Comparison of ENCODE assay signal across 10 mouse cellular contexts in genomic region chr11:100352076-100352857, GRCm38 (mm10). TPM values are rescaled to one million over a fixed set of nuclear protein-coding genes. Genes with fewer than 3 reads are reported as not detected.
DNase-seq lines count a peak whose midpoint lies in the region; ATAC-seq and TF ChIP-seq lines count a peak whose summit lies in the region.
"Had no signal": no experiment of that assay in that cellular context is flagged by ENCODE, and none has a peak within 500 bp of the region (broad histone marks: within the 10 kb centered on the region; RNA-seq: fewer than 3 reads in every experiment).

No protein-coding gene starts in this region.

- no peak overlapping the region for H3K4me3 ChIP-seq in forebrain, embryonic 15.5 days
- H3K4me3 ChIP-seq in forebrain, embryonic 10.5 days = no peak overlapping the region
- no peak overlapping the region for H3K4me3 ChIP-seq in lung, adult 2 months (replicated peaks; ENCODE audit: extremely low read depth, low read depth, low read length)
- H3K4me3 ChIP-seq: myocyte had no signal

- DNase-seq in forebrain, embryonic 10.5 days (ENCODE audit: extremely low spot score, low spot score) = no peak
- DNase-seq in lung, adult 2 months = no peak
- DNase-seq in lung, postnatal 14 days = no peak
- DNase-seq in cerebellum, adult 9-11 months = peak; percentile 49
- peak; percentile 38 to 63 for DNase-seq in kidney, postnatal 25 days
- no peak for DNase-seq in urinary bladder, adult 18-20 months (ENCODE audit: low spot score in 2 of 2)
- no peak for DNase-seq in yolk sac, embryonic 10.5 days (ENCODE audit: low spot score)

- H3K9ac ChIP-seq in forebrain, embryonic 15.5 days (replicated peaks) = no peak overlapping the region

- TF ChIP-seq POLR2A in lung, adult 2 months (IDR thresholded peaks at IDR 0.05; ENCODE audit: borderline replicate concordance, extremely low read depth, low read depth, low read length) = no peak

- no peak for ATAC-seq in forebrain, embryonic 15.5 days (replicated peaks)
- ATAC-seq: Patski had no signal

- peak; percentile 48 for TF ChIP-seq CTCF in lung, adult 2 months (IDR thresholded peaks at IDR 0.05; ENCODE audit: insufficient read depth, low read length)

- H3K4me2 ChIP-seq in forebrain, embryonic 15.5 days (replicated peaks) = no peak overlapping the region

- peaks cover 16% of the 10 kb centered on the region for H3K4me1 ChIP-seq in forebrain, embryonic 15.5 days
- H3K4me1 ChIP-seq in forebrain, embryonic 10.5 days = peaks cover 33% of the 10 kb centered on the region
- H3K4me1 ChIP-seq in lung, adult 2 months (ENCODE audit: control insufficient read depth, insufficient read depth, low read length) = no peaks in the 10 kb centered on the region

- H3K27me3 ChIP-seq in forebrain, embryonic 15.5 days = no peaks in the 10 kb centered on the region; the same call in 1 of the 2 replicates
- peaks cover 49% of the 10 kb centered on the region for H3K27me3 ChIP-seq in forebrain, embryonic 10.5 days (ENCODE audit: poor library complexity, severe bottlenecking)
- H3K27me3 ChIP-seq: Patski had no signal

- no peaks in the 10 kb centered on the region for H3K9me3 ChIP-seq in forebrain, embryonic 15.5 days
- no peaks in the 10 kb centered on the region for H3K9me3 ChIP-seq in forebrain, embryonic 10.5 days

- WGBS in forebrain, embryonic 15.5 days = 44% methylated on average over 10 of the region's 10 CpGs
- 43% methylated on average over 10 of the region's 10 CpGs for WGBS in forebrain, embryonic 10.5 days
- 37% methylated on average over 10 of the region's 10 CpGs for WGBS in lung, adult 2 months

- 0 out of 2 replicates have a peak overlapping the region, but pooled peaks have one; percentile 8 for H3K27ac ChIP-seq in forebrain, embryonic 15.5 days (replicated peaks)
- no peak overlapping the region for H3K27ac ChIP-seq in forebrain, embryonic 10.5 days

- H3K36me3 ChIP-seq in forebrain, embryonic 15.5 days = no peaks in the 10 kb centered on the region; the same call in 1 of the 2 replicates
- H3K36me3 ChIP-seq in forebrain, embryonic 10.5 days (replicated peaks) = peaks cover 60% of the 10 kb centered on the region

RNA-seq across cellular contexts. Expression of gene Hap1, which starts 3.7 kb away (rescaled TPM):
- 94.7 and 128 TPM in 2 replicates for polyA plus RNA-seq in forebrain, embryonic 15.5 days (2015; fragmentation: Nextera tagmentation; extraction: Ambion mirVana)
- polyA plus RNA-seq in forebrain, embryonic 10.5 days (2016; fragmentation: Nextera tagmentation; extraction: Ambion mirVana) = 46.7 and 47.5 TPM in 2 replicates
- 9.3 and 14.3 TPM in 2 replicates for polyA plus RNA-seq in lung, adult 2 months (2012; rRNA removed)

RNA-seq across cellular contexts. Expression of gene Gast, which starts 18.1 kb away (rescaled TPM):
- polyA plus RNA-seq in forebrain, embryonic 15.5 days (2015; fragmentation: Nextera tagmentation; extraction: Ambion mirVana) = 0.57 and 0.78 TPM in 2 replicates
- polyA plus RNA-seq in forebrain, embryonic 10.5 days (2016; fragmentation: Nextera tagmentation; extraction: Ambion mirVana) = not detected in 2 replicates
- not detected in 2 replicates for polyA plus RNA-seq in lung, adult 2 months (2012; rRNA removed)
- polyA plus RNA-seq: myocyte, Patski had no signal

RNA-seq across cellular contexts. Expression of gene Eif1, which starts 32.6 kb away (rescaled TPM):
- polyA plus RNA-seq in forebrain, embryonic 15.5 days (2015; fragmentation: Nextera tagmentation; extraction: Ambion mirVana) = 1,252 and 1,271 TPM in 2 replicates
- polyA plus RNA-seq in forebrain, embryonic 10.5 days (2016; fragmentation: Nextera tagmentation; extraction: Ambion mirVana) = 1,690 and 1,733 TPM in 2 replicates
- polyA plus RNA-seq in lung, adult 2 months (2012; rRNA removed) = 125 and 131 TPM in 2 replicates

RNA-seq across cellular contexts. Expression of gene Jup, which starts 45.3 kb away (rescaled TPM):
- polyA plus RNA-seq in forebrain, embryonic 15.5 days (2015; fragmentation: Nextera tagmentation; extraction: Ambion mirVana) = 51.4 and 55.4 TPM in 2 replicates
- 27.2 and 29.1 TPM in 2 replicates for polyA plus RNA-seq in forebrain, embryonic 10.5 days (2016; fragmentation: Nextera tagmentation; extraction: Ambion mirVana)
- 631 and 728 TPM in 2 replicates for polyA plus RNA-seq in lung, adult 2 months (2012; rRNA removed)

Comparison
In these comparisons a context has a peak if more than half of its experiments do, and no peak if none do; other contexts are left out.
1. DNase-seq: peak in cerebellum, adult 9-11 months (single experiment) and kidney, postnatal 25 days (2 of 2); none in forebrain, embryonic 10.5 days (single experiment), lung, adult 2 months (single experiment), lung, postnatal 14 days (single experiment), urinary bladder, adult 18-20 months (0 of 2) and yolk sac, embryonic 10.5 days (single experiment).